Mouse (Mus musculus): ENCODE measurements around the gene Gm17304. TPM values are rescaled to one million over a fixed set of nuclear protein-coding genes. Genes with fewer than 3 reads are reported as not detected.

Gene Gm17304
- polyA plus RNA-seq, 1 experiment: not detected

DNA sequence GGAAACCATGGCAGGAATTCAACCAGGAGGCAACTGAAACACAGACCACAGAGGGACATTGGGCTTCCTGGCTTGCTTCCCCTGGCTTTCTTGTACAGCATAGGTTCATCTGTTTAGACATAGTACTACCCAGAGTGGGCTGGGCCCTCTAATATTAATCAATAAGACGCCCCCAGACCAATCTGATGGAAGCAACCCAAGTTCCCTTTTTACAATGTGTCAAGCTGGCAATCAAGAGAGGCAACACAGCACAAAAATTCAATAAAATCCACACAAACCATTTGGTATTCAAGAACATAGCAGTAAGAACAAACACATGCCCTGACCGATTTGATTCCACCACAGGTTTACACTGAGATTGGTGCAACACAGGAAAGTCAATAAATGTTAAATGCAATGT, 6.1 kb downstream of the Gm17304 start:
- Histone ChIP-seq H3K4me1 (ENCODE audit: control insufficient read depth, insufficient read depth, low read length) (peaks cover 19% of the 10 kb centered on the region), H3K4me3 (ENCODE audit: insufficient read depth, low read length) (no peak overlapping the region), H3K27ac (ENCODE audit: insufficient read depth, low read depth, low read length) (peak overlapping the region; percentile 69)
- TF ChIP-seq POLR2A (IDR thresholded peaks at IDR 0.05; ENCODE audit: borderline replicate concordance, low read depth, low read length) (no peak), CTCF (IDR thresholded peaks at IDR 0.05; ENCODE audit: low read depth, low read length) (no peak)

DNA sequence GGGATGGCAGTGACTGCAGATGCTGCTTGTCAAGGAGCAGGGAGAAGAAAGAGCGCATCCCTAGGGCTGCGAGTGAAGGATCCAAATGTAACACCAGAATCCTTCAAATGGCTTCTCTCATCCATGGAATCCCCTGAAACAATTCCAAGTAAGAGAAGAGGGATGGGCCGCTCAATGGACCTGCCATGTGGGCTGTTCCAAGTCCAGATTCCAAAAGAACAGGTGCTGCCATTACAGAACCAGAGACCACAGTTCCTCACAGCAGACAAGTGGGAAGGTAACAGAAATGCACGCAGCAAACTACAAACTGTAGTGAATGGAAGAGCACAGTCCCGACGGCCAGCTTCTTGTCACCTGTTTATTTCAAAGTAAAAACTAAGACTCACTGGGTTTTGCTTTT, 11.5 kb downstream of the Gm17304 start:
- Histone ChIP-seq H3K4me3 (ENCODE audit: insufficient read depth, low read length) (no peak overlapping the region), H3K4me1 (ENCODE audit: control insufficient read depth, insufficient read depth, low read length) (peaks cover 2% of the 10 kb centered on the region), H3K27ac (ENCODE audit: insufficient read depth, low read depth, low read length) (no peak overlapping the region)
- TF ChIP-seq POLR2A (IDR thresholded peaks at IDR 0.05; ENCODE audit: borderline replicate concordance, low read depth, low read length) (no peak), CTCF (IDR thresholded peaks at IDR 0.05; ENCODE audit: low read depth, low read length) (no peak)

- Histone ChIP-seq H3K4me3 (ENCODE audit: insufficient read depth, low read length) (no peak overlapping the region), H3K27ac (ENCODE audit: insufficient read depth, low read depth, low read length) (no peak overlapping the region), H3K4me1 (ENCODE audit: control insufficient read depth, insufficient read depth, low read length) (no peaks in the 10 kb centered on the region)
- TF ChIP-seq CTCF (IDR thresholded peaks at IDR 0.05; ENCODE audit: low read depth, low read length): no peak
- no peak for TF ChIP-seq POLR2A (IDR thresholded peaks at IDR 0.05; ENCODE audit: borderline replicate concordance, low read depth, low read length)
Observed at GRCm38 (mm10) chr5:106622193-106622592, 13.3 kb downstream of the Gm17304 start.

DNA sequence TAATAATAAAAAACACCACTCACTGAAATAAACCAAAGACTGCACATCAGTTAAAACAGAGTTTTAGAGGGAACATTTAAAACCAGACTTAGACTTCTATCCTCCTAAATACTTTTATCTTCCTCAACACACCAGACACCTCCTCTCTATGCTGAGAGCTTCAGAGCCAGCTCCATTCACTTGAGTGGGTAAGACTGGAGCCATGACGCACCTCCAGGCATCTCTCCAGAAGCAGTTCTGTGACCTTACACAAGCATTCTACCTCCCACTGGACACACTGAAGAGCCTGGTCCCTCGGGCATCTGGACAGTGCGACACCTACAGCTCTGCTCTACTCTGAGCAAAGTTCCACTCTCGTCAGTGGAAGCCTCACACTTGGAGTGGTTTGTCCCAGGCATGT, 14.4 kb downstream of the Gm17304 start:
- Histone ChIP-seq H3K4me1 (ENCODE audit: control insufficient read depth, insufficient read depth, low read length) (no peaks in the 10 kb centered on the region), H3K4me3 (ENCODE audit: insufficient read depth, low read length) (no peak overlapping the region), H3K27ac (ENCODE audit: insufficient read depth, low read depth, low read length) (no peak overlapping the region)
- no peak for TF ChIP-seq CTCF (IDR thresholded peaks at IDR 0.05; ENCODE audit: low read depth, low read length)
- TF ChIP-seq POLR2A (IDR thresholded peaks at IDR 0.05; ENCODE audit: borderline replicate concordance, low read depth, low read length): no peak

DNA sequence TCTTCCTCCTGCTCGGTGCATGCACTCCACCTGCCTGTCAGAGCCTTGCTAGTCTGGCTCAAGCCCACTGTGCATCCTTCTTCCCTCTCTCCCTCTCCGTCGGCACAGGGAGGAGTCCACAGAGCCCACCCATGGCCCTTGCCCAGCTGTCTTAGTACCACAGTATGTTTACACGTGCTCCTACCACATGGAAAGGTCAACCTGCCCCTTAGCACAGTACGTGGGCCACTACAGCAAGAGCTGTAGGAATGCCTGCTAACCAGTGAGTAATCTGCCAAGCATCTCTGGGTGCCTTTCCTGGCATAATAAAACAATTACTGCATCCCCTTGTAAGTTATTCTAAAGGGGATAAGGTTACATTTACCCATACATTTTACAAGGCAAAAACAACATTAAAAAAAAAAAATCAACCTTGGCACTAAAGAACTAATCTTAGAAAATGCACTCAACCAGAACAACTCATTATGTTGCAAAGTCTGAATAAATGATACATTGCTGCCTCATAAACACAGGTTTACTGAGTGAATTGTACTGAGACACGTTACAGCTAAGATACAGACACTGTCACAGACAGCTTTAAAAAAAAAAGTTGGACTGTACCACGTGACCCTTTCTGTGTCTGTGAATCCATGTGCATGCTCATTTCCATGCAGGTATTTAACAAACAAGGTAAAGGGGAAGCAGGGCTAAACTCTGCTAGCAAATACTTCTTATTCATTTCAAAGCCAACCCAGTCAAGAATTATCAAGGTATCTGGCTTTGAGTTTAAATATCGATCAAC, 19.7 kb downstream of the Gm17304 start:
- no peak for TF ChIP-seq POLR2A (IDR thresholded peaks at IDR 0.05; ENCODE audit: borderline replicate concordance, low read depth, low read length)
- no peak for TF ChIP-seq CTCF (IDR thresholded peaks at IDR 0.05; ENCODE audit: low read depth, low read length)
- Histone ChIP-seq H3K27ac (ENCODE audit: insufficient read depth, low read depth, low read length) (no peak overlapping the region), H3K4me1 (ENCODE audit: control insufficient read depth, insufficient read depth, low read length) (peaks cover 4% of the 10 kb centered on the region), H3K4me3 (ENCODE audit: insufficient read depth, low read length) (no peak overlapping the region)

DNA sequence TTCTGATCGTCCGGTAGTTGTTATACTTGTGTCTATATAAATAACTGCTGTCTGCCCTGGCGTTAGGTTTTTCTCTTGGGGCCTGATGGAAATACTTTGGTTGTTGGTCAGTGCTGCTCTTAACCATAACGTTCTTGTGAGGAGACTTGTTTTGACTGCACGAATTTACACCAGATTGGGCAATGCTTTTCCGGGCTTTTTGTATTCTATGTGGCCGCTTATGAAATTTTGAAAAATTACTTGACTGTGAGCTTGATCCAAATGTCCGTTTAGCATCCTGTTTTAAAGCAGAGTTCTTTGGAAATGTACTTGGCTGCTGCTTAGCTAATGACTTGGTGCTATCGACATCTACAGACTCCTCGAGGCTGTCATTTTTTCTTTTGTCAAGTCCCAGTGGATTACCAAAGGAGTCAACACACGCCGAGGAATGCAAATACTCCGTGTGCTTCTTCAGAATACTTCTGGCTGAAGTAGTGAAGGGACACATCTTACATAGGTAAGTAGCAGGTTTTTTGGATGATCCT, 27.6 kb downstream of the Gm17304 start:
- TF ChIP-seq POLR2A (IDR thresholded peaks at IDR 0.05; ENCODE audit: borderline replicate concordance, low read depth, low read length) (no peak), CTCF (IDR thresholded peaks at IDR 0.05; ENCODE audit: low read depth, low read length) (no peak)
- peaks cover 4% of the 10 kb centered on the region for H3K4me1 ChIP-seq (ENCODE audit: control insufficient read depth, insufficient read depth, low read length)
- H3K27ac ChIP-seq (ENCODE audit: insufficient read depth, low read depth, low read length): no peak overlapping the region
- no peak overlapping the region for H3K4me3 ChIP-seq (ENCODE audit: insufficient read depth, low read length)

- H3K27ac ChIP-seq (ENCODE audit: insufficient read depth, low read depth, low read length): no peak overlapping the region
- TF ChIP-seq POLR2A (IDR thresholded peaks at IDR 0.05; ENCODE audit: borderline replicate concordance, low read depth, low read length): no peak
- no peak for TF ChIP-seq CTCF (IDR thresholded peaks at IDR 0.05; ENCODE audit: low read depth, low read length)
- H3K4me3 ChIP-seq (ENCODE audit: insufficient read depth, low read length): no peak overlapping the region
- no peaks in the 10 kb centered on the region for H3K4me1 ChIP-seq (ENCODE audit: control insufficient read depth, insufficient read depth, low read length)
Observed at GRCm38 (mm10) chr5:106639627-106640026, 30.7 kb downstream of the Gm17304 start.

- no peak overlapping the region for H3K4me3 ChIP-seq (ENCODE audit: insufficient read depth, low read length)
- H3K4me1 ChIP-seq (ENCODE audit: control insufficient read depth, insufficient read depth, low read length): no peaks in the 10 kb centered on the region
- no peak overlapping the region for H3K27ac ChIP-seq (ENCODE audit: insufficient read depth, low read depth, low read length)
- no peak for TF ChIP-seq CTCF (IDR thresholded peaks at IDR 0.05; ENCODE audit: low read depth, low read length)
- no peak for TF ChIP-seq POLR2A (IDR thresholded peaks at IDR 0.05; ENCODE audit: borderline replicate concordance, low read depth, low read length)
Observed at GRCm38 (mm10) chr5:106640235-106640809, 31.4 kb downstream of the Gm17304 start.

GRCm38 (mm10) chr5:106641876-106642275, 33.0 kb downstream of the Gm17304 start:
- no peak overlapping the region for H3K4me3 ChIP-seq (ENCODE audit: insufficient read depth, low read length)
- H3K4me1 ChIP-seq (ENCODE audit: control insufficient read depth, insufficient read depth, low read length): no peaks in the 10 kb centered on the region
- H3K27ac ChIP-seq (ENCODE audit: insufficient read depth, low read depth, low read length): no peak overlapping the region
- TF ChIP-seq CTCF (IDR thresholded peaks at IDR 0.05; ENCODE audit: low read depth, low read length) (no peak), POLR2A (IDR thresholded peaks at IDR 0.05; ENCODE audit: borderline replicate concordance, low read depth, low read length) (no peak)

DNA sequence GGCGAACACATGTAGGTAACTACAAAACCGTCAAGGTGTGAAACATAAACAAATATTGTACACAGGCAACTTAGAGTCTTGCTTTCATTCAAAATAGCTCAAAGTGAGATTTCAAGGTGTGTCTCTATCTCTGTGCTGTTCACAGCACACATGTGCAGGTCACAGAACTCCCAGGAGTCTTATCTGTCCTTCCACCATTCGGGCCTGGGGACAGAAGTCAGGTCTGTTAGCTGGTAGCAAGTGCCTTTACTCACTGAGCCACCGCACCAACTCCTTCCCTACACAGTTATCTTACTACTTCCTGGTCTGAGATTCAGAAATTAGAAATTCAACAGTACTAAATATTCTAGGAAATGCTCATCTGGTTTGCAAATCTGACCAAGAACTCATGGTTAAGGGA, 34.5 kb downstream of the Gm17304 start:
- Histone ChIP-seq H3K27ac (ENCODE audit: insufficient read depth, low read depth, low read length) (no peak overlapping the region), H3K4me3 (ENCODE audit: insufficient read depth, low read length) (no peak overlapping the region), H3K4me1 (ENCODE audit: control insufficient read depth, insufficient read depth, low read length) (no peaks in the 10 kb centered on the region)
- TF ChIP-seq CTCF (IDR thresholded peaks at IDR 0.05; ENCODE audit: low read depth, low read length): no peak

Measured in bone marrow macrophage, adult 2 months (primary cell).